Mouse (Mus musculus) C2C12 (cell line): ENCODE results near the gene Prr11. TPM values are rescaled to one million over a fixed set of nuclear protein-coding genes. Genes with fewer than 3 reads are reported as not detected.
A peak's percentile ranks its signal among the peaks of the same experiment; 100 is the strongest.

Experiments used
- H3K27me3 ChIP-seq: one replicate; pipeline ENCODE4 v1.6.1; 2011; ENCODE audit not compliant: control insufficient read depth, insufficient read depth, insufficient read length
- H3K36me3 ChIP-seq: one replicate; pipeline ENCODE4 v1.6.1; 2011; ENCODE audit not compliant: control insufficient read depth, insufficient read depth
- H3K4me3 ChIP-seq: one replicate; pipeline ENCODE4 v1.5.1; 2011; ENCODE audit warnings: mild to moderate bottlenecking, control low read depth; ENCODE audit not compliant: poor library complexity, insufficient read depth, severe bottlenecking
- H3K79me2 ChIP-seq: one replicate; pipeline ENCODE4 v1.6.1; 2011; ENCODE audit not compliant: control insufficient read depth, insufficient read depth
- H3K79me3 ChIP-seq: one replicate; pipeline ENCODE4 v1.6.1; 2011; ENCODE audit warnings: low read depth, control low read depth
- H3ac ChIP-seq: one replicate; pipeline ENCODE3; 2011; ENCODE audit warnings: low read depth; ENCODE audit not compliant: control insufficient read depth, insufficient read length
- CEBPB ChIP-seq: IDR thresholded peaks from one replicate; pipeline ENCODE4 v1.6.1; 2011; ENCODE audit warnings: low read depth, mild to moderate bottlenecking, control low read depth, moderate library complexity
- CTCF ChIP-seq: IDR thresholded peaks from one replicate; pipeline ENCODE4 v1.5.1; 2011; ENCODE audit not compliant: control insufficient read depth, insufficient read depth, insufficient read length
- FOSL1 ChIP-seq: IDR thresholded peaks from one replicate; pipeline ENCODE4 v1.8.0; 2011; ENCODE audit warnings: mild to moderate bottlenecking, low read length; ENCODE audit not compliant: poor library complexity, insufficient read depth, severe bottlenecking
- MAX ChIP-seq: IDR thresholded peaks from one replicate; pipeline ENCODE4 v1.6.1; 2011; ENCODE audit warnings: mild to moderate bottlenecking, control low read depth
- MYOD1 ChIP-seq: IDR thresholded peaks from one replicate; pipeline ENCODE4 v1.6.1; 2011; ENCODE audit warnings: low read depth; ENCODE audit not compliant: control insufficient read depth, insufficient read length
- MYOG ChIP-seq: IDR thresholded peaks from one replicate; pipeline ENCODE4 v1.6.1; 2011; ENCODE audit not compliant: control insufficient read depth, insufficient read length; ENCODE audit errors: extremely low read depth
- USF1 ChIP-seq: IDR thresholded peaks from one replicate; pipeline ENCODE4 v1.6.1; 2011; ENCODE audit warnings: low read depth, mild to moderate bottlenecking, control low read depth, moderate library complexity
- long read RNA-seq, 2 experiments: library from polyadenylated mRNA; unstranded; transcript quantifications; one replicate each; pipeline ENCODE4 v2.0.0; 2019 to 2020
- polyA plus RNA-seq: library from polyadenylated mRNA; unstranded; fragments of >200 nt; fragmentation: generic; extraction: Trizol; gene quantifications from one replicate; pipeline ENCODE4 v1.2.1, GENCODE M21; 2012; ENCODE audit warnings: missing spikeins

Prr11 gene
- polyA plus RNA-seq = 18.8 TPM
- long read RNA-seq, experiment 1, partial matches to known transcripts = 0 of 3 reads
- long read RNA-seq, experiment 1, other reads (novel, unspliced or antisense) = 2 of 3 reads
- long read RNA-seq, experiment 2, transcript Prr11-201 (10 exons, 3,824 nt) = major isoform, 10 of 12 reads
- long read RNA-seq, experiment 2, partial matches to known transcripts = 2 of 12 reads
- long read RNA-seq, experiment 2, other reads (novel, unspliced or antisense) = 0 of 12 reads

- TF ChIP-seq CTCF = no peak
- no peak for TF ChIP-seq CEBPB
- TF ChIP-seq USF1 = no peak
- no peak for TF ChIP-seq FOSL1
- no peak for TF ChIP-seq MYOG
- no peak for TF ChIP-seq MYOD1
- TF ChIP-seq MAX = no peak
- peak within 1 kb of the TSS; percentile 90 for H3K4me3 ChIP-seq
- H3K36me3 ChIP-seq = peaks cover 58% of the 10 kb centered on the region
- H3ac ChIP-seq = peak within 1 kb of the TSS; percentile 95
- H3K79me2 ChIP-seq = peaks cover 83% of the 10 kb centered on the region
- peaks cover 67% of the 10 kb centered on the region for H3K79me3 ChIP-seq
- H3K27me3 ChIP-seq = no peaks in the 10 kb centered on the region
Observed at GRCm38 (mm10) chr11:87108409-87108754, at the start of gene Prr11. Gene Prr11 (minus strand): TSS chr11:87108708.

- H3ac ChIP-seq = no peak overlapping the region
- H3K79me3 ChIP-seq = no peaks in the 10 kb centered on the region
- H3K36me3 ChIP-seq = peaks cover 19% of the 10 kb centered on the region
- no peaks in the 10 kb centered on the region for H3K27me3 ChIP-seq
- H3K4me3 ChIP-seq = no peak overlapping the region
- H3K79me2 ChIP-seq = no peaks in the 10 kb centered on the region
- no peak for TF ChIP-seq MAX
- no peak for TF ChIP-seq USF1
- TF ChIP-seq MYOG = no peak
- TF ChIP-seq CTCF = no peak
- TF ChIP-seq CEBPB = no peak
- no peak for TF ChIP-seq FOSL1
- TF ChIP-seq MYOD1 = no peak
Observed at GRCm38 (mm10) chr11:87158012-87158411, 49.5 kb upstream of the Prr11 start.

GRCm38 (mm10) chr11:87136233-87136632 lies 27.7 kb upstream of the Prr11 start:
- peaks cover 37% of the 10 kb centered on the region for H3K36me3 ChIP-seq
- TF ChIP-seq CTCF = no peak

GRCm38 (mm10) chr11:87126824-87127816 lies 18.6 kb upstream of the Prr11 start, which contains the start of gene Trim37:
Gene Trim37 (plus strand): TSS chr11:87127077.
- H3K36me3 ChIP-seq = peaks cover 58% of the 10 kb centered on the region
- peak within 1 kb of the TSS; percentile 95 for H3K4me3 ChIP-seq
- TF ChIP-seq USF1 (peak; percentile 69), MAX (peak; percentile 77), CTCF (no peak)
- H3K79me2 ChIP-seq = peaks cover 30% of the 10 kb centered on the region
- peaks cover 14% of the 10 kb centered on the region for H3K79me3 ChIP-seq
- no peaks in the 10 kb centered on the region for H3K27me3 ChIP-seq
- peak within 1 kb of the TSS; percentile 88 for H3ac ChIP-seq

More at GRCm38 (mm10) chr11:87136233-87136632, 27.7 kb upstream of the Prr11 start:
- no peak overlapping the region for H3K4me3 ChIP-seq
- H3K27me3 ChIP-seq = no peaks in the 10 kb centered on the region
- no peak overlapping the region for H3ac ChIP-seq
- H3K79me2 ChIP-seq = no peaks in the 10 kb centered on the region
- H3K79me3 ChIP-seq = no peaks in the 10 kb centered on the region

- Histone ChIP-seq H3K27me3 (no peaks in the 10 kb centered on the region), H3K36me3 (peaks cover 60% of the 10 kb centered on the region), H3K79me2 (peaks cover 30% of the 10 kb centered on the region), H3K4me3 (peak overlapping the region; percentile 95), H3K79me3 (peaks cover 14% of the 10 kb centered on the region), H3ac (no peak overlapping the region)
- TF ChIP-seq CEBPB = no peak
- no peak for TF ChIP-seq USF1
- no peak for TF ChIP-seq MYOG
- TF ChIP-seq FOSL1 = no peak
- TF ChIP-seq CTCF = no peak
- no peak for TF ChIP-seq MAX
- no peak for TF ChIP-seq MYOD1
Observed at GRCm38 (mm10) chr11:87126281-87126823, 17.8 kb upstream of the Prr11 start.
